Mouse (Mus musculus): ENCODE measurements at regions not wholly inside any gene's neighbourhood (a gene's known extent, or its start where the extent isn't known, plus 50 kb on each side); places are given as distances from the start of the nearest gene placed in this dataset.

DNA sequence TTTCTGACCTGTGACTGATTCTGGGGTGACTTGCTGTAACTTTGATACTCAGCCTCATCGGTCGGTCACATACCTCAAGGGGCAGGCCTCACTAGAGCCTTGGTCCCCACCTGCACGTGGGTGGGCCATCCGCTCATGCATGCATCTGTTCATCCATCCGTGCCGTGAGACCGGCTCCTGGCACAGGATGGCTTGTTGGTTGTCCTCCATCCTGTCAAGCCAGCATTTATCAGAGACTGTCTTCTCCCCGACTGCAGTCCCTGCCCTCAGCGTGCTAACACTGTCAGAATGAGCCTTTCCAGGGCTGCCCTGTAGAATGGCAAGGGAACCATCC is 146.2 kb upstream of the Rybp start:
- TF ChIP-seq CTCF (IDR thresholded peaks at IDR 0.05; ENCODE audit: low read depth, low read length): no peak
- no peak for TF ChIP-seq GATA1 (IDR thresholded peaks at IDR 0.05; ENCODE audit: borderline replicate concordance, low read length)
- no peak for TF ChIP-seq TAL1 (conservative IDR thresholded peaks at IDR 0.05; ENCODE audit: low read depth, low read length)
- TF ChIP-seq GATA2 (IDR thresholded peaks at IDR 0.05; ENCODE audit: borderline replicate concordance, low read depth, low read length): no peak
- TF ChIP-seq POLR2AphosphoS5 (IDR thresholded peaks at IDR 0.05; ENCODE audit: insufficient replicate concordance, low read depth, low read length): no peak
